Mouse (Mus musculus): ENCODE measurements around the gene Timp1. TPM values are rescaled to one million over a fixed set of nuclear protein-coding genes. Genes with fewer than 3 reads are reported as not detected.

Gene Timp1
- total RNA-seq, 2 experiments from 2014 or later, result 1.4 to 1.5 TPM

- no peak for DNase-seq (ENCODE audit: low spot score in 2 of 2)
Observed at GRCm38 (mm10) chrX:20923506-20923905, 53.5 kb downstream of the Timp1 start.

Small RNA genes lying within 50 kb of the gene (microRNA-seq; reads per million reads assigned to microRNA genes)
- 0 reads per million in 2 experiments for gene Gm24824
- gene Mir5617, result 8.5 to 8.7 reads per million in 2 experiments

Other genes starting within 250 kb of the Timp1 start
- 100 to 1,000 TPM; 348 to 355 TPM for gene Uba1, start 211.8 kb upstream of the Timp1 start, total RNA-seq (2021)
- 100 to 1,000 TPM; 235 to 249 TPM for gene Cdk16, start 182.2 kb upstream of the Timp1 start, total RNA-seq (2021)
- 100 to 1,000 TPM; 109 to 123 TPM for gene Usp11, start 166.3 kb upstream of the Timp1 start, total RNA-seq (2021)
- gene Araf, start 72.4 kb upstream of the Timp1 start, total RNA-seq (2021), result 100 to 1,000 TPM; 186 to 189 TPM
- gene Syn1, start 50.8 kb downstream of the Timp1 start, total RNA-seq (2021), result 100 to 1,000 TPM; 486 to 496 TPM
- 10 to 100 TPM; 12.1 to 12.8 TPM for gene Cfp, start 61.4 kb downstream of the Timp1 start, total RNA-seq (2021)
- gene Elk1, start 80.4 kb downstream of the Timp1 start, total RNA-seq (2021), result 10 to 100 TPM; 49.1 to 58.4 TPM
- gene Uxt, start 91.9 kb downstream of the Timp1 start, total RNA-seq (2021), result 10 to 100 TPM; 13.7 to 14.7 TPM
- 1 to 10 TPM; 7.8 to 8.5 TPM for gene Zfp182, start 192.2 kb downstream of the Timp1 start, total RNA-seq (2021)
- gene Spaca5, start 198.2 kb downstream of the Timp1 start, total RNA-seq (2021), result not detected
- gene Zfp300, start 219.4 kb downstream of the Timp1 start, total RNA-seq (2021), result 1 to 10 TPM; 3.2 to 4.8 TPM
- gene Ssxa1, start 245.7 kb downstream of the Timp1 start, total RNA-seq (2021), result not detected